Mouse (Mus musculus): ENCODE measurements at regions not wholly inside any gene's neighbourhood (a gene's known extent, or its start where the extent isn't known, plus 50 kb on each side); places are given as distances from the start of the nearest gene placed in this dataset.
"Not testable (repeated sequence)": the region's sequence is repeated elsewhere in the genome, so short reads cannot be mapped to it uniquely, and the experiment has no call there.

DNA sequence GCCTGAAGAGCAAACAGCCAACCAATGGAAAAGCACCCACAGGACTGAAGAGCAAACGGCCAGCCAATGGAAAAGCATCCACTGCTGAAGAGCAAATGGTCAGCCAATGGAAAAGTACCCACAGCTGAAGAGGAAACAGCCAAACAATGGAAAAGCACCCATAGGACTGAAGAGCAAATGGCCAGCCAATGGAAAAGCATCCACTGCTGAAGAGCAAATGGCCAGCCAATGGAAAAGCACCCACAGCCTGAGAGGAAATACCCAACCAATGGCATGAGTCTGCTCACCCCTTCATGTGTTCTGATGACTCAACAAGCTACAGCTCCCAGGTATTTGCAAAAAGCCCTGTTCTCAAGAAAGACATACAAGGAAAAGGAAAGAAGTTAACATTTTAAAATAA is 101.4 kb upstream of the Dazl start:
- ATAC-seq (replicated peaks; ENCODE audit: poor library complexity, severe bottlenecking), result no peak

DNA sequence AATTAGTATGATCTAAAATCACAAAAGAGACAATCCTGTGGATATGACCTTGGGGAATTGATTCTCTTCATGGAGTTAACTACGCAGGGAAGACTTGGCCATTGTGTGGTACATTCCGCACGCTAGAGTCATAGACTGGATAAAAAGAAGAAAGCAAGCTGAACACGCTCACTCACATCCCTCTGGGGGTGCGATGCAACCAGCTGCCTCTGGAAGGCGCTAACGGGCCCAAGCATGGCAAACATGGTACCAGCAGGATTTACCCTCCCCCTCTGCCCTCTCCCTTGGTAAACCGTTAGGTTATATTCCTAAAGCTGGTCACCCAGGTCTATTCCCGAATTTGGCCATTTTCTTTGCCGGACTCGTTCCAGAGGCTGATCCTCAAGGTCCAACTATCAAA is 102.2 kb upstream of the Dazl start:
- no peak for ATAC-seq (replicated peaks; ENCODE audit: poor library complexity, severe bottlenecking)

DNA sequence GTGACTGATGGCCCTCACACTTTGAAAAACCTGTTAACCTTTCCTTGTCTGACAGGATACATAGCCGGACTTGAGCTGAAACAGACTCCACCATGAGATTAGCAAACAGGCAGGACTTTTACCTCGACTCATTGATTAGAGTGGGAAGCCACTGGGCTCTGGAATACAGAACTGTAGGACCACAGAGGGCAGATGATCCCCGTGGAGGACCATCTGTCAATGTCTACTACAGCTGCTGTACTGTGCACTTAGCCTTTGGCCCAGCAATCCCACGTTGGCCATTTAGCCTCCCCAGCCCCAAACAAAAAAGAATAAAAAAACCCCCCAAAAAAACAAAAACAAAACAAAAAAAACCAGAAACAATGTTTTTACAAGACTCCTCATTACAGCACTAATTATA is 103.9 kb upstream of the Dazl start:
- no peak for ATAC-seq (replicated peaks; ENCODE audit: poor library complexity, severe bottlenecking)

DNA sequence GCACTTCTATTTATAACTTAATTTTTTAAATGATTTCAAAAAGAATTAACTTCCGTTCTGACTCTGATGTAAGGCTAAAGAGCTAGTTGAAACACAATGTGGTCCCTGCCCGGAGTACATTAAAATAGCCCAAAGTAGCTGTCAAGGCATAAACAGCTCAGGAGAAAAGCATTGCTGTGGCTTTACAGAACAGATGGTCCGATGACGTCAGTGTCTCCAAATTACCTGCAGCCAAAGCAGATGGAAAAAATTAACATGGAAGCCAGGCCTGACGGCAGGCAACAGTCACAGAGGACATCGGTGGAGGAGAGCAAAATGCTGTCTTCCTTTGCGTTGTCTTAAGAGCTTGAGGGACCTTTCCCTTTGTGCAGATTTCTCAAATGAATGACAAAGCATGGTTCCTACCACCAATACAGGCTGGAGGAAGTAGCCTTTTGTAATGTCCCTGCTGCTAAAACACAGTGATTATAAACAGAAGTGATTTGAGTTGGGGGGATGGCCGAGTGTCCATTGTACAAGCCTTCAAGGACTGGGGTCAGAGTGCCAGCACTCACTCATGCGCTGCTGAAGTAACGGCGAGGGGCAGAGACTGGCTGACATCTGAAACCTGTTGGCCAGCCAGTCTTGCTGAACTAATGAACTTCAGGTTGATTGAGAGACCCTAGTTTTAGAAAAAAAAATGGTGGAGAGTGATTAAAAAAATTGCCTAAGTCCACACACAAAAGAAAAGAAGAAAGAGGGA is 101.8 kb upstream of the Plcl2 start:
- no peak for ATAC-seq (replicated peaks; ENCODE audit: poor library complexity, severe bottlenecking)

DNA sequence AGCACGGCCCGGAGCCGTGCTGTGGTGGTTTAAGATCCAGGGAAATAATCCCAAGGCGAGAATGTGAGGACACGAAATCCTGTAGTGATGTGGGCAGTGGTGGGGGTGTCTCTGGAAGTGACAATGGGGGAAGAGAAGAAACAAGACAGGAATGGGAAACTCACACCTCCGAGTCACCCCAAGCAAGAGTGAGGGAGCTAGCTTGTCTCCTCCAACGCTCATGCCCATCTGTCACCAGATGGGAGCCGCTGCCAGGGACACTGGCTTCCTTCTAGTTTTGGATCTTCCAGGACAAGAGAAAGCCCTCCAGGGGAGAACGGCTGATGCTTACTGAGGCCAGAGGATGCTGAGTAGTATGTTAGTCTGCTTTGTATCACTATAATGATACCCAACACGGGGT is 100.6 kb upstream of the Plcl2 start:
- no peak for ATAC-seq (replicated peaks; ENCODE audit: poor library complexity, severe bottlenecking)

DNA sequence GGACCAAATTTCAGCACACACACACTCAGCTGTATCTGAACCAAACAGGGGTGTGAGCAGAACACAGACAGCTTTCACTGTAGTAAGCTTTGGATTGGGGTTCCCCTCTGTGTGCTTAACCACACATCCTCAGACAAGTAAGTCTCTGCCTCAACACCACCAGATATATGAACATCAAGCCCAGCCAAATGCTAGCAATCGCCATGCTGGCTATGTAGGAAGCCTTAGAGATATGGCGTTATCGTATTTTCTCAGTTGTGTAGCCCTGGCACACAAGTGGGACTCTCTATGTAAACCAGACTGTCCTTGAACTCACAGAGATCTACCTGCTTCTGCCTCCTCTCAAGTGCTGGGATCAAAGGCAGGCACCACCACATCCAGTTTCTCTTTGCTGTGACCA is 99.9 kb upstream of the Plcl2 start:
- no peak for ATAC-seq (replicated peaks; ENCODE audit: poor library complexity, severe bottlenecking)

DNA sequence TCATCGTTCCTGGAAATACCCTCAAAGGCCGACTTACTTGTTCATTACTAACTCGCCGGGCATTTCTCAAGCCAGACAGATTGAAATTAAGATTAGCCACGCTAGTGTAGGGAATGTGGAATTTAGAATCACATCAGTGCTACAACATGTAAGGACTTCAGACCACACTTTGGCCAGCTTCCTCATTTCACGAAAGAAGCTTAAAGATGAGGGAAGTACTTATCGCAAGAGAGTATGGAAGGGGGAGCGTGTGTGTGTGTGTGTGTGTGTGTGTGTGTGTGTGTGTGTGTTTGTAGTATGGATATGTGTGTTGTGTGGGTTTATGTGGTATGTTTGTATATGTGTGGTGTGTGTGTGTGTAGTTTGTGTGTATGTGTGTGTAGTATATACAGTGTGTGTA is 99.3 kb upstream of the Plcl2 start:
- ATAC-seq (replicated peaks; ENCODE audit: poor library complexity, severe bottlenecking), result peak; percentile 95

DNA sequence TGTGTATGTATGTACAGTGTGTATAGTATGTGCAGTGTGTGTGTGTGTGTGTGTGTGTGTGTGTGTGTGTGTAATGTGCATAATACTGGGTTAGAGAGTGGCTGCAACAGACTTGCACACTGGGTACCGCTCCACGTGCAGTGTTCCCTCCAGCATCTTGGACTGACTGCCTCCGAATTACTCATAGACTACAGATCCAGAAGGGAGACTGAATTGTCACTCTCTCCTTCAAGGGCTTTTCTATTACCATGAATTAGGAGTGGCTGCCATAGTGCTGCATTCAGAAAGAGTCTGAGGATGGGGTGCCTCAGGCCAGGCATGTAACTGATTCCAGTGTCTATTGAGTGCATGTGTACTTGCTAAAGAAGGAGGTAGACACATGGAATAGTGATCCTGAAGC is 98.9 kb upstream of the Plcl2 start:
- peak; percentile 2; the same call in 1 of the 2 replicates for ATAC-seq (replicated peaks; ENCODE audit: poor library complexity, severe bottlenecking)

DNA sequence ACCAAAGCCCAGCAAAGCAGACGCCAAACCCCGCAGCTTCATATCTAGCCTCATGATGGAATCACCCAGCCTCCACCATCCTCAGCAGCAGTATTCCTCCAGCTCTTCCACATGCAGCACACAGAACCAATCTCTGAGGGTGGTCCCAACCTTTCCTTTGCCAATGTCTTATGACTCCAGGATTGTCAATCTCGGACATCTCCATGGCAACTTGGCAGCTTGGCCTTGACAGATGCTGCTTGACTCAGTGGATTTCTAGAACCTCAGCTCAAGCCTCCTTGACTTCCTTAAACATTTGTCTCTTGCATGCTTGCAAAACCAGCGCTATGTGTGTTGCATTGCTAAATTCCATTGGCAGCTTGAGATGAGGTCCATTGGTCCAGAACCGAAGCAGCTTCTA is 96.8 kb upstream of the Plcl2 start:
- ATAC-seq (replicated peaks; ENCODE audit: poor library complexity, severe bottlenecking), result no peak

DNA sequence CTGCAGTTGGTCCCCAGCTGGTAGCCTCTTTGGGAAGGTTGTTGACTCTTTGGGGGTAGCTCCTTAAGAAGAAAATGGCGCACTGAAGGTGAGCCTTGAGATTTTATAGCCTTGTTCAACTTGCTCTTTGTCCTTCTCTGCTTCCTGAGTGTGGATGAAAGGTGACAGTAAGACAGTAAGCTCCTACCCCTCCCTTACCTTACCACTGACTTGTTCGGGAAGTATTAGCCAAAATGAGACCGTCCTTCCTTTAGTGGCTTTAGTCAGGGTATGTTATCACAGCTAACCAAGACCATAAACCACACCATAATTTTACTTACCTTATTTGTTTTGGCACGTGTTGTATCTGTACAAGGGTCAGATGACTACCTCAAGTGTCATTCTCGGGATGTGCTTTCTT is 95.3 kb upstream of the Plcl2 start:
- ATAC-seq (replicated peaks; ENCODE audit: poor library complexity, severe bottlenecking), result no peak

DNA sequence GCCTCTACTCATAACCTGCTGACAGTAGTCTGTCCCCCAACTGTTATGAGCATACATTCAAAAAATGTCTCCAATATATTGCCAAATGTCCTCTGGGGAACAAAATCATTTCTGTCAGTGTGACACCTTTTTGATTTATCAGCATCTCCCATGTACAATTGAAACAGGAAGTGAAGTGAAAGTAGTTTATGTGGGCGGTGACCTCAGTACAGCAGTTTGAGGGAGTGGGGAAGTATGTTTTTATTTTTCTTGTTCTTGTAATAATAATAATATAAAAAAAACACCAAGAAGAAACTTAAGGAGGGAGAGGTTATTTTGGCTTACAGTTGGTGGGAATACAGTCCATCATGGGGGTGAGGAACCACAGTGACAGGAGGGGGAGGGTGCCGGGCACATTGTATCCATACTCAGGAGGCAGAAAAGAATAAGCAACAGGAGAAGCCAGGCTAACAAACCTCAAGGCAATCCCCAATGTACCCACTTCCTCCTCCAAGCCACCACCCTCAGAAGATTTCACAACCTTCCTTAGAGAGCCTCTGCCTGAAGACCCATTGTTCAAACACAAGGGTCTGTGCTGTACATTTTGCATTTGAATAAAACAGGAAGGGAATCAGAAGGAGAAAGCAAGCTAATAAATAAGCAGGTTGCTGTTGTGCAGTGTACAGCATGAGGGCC is 93.7 kb upstream of the Plcl2 start:
- ATAC-seq (replicated peaks; ENCODE audit: poor library complexity, severe bottlenecking), result peak; percentile 93

DNA sequence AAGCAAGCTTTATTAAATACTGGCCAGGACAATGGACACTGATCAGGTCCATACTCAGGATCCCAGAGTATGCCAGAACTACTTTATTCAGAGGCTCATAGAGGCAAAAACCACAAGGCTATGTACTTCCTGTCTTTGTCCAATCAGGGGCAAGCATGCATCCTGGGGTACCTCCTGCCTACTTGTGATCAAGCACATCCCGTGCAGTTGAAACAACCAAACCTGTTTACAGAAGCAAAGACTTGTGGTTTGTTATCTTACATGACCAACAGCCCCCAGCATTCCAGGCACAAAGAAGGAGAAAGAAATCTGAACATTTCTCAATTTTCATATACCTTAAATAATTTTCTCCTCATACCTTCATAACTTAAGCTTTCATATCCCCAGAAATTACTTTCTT is 93.1 kb upstream of the Plcl2 start:
- no peak for ATAC-seq (replicated peaks; ENCODE audit: poor library complexity, severe bottlenecking)

DNA sequence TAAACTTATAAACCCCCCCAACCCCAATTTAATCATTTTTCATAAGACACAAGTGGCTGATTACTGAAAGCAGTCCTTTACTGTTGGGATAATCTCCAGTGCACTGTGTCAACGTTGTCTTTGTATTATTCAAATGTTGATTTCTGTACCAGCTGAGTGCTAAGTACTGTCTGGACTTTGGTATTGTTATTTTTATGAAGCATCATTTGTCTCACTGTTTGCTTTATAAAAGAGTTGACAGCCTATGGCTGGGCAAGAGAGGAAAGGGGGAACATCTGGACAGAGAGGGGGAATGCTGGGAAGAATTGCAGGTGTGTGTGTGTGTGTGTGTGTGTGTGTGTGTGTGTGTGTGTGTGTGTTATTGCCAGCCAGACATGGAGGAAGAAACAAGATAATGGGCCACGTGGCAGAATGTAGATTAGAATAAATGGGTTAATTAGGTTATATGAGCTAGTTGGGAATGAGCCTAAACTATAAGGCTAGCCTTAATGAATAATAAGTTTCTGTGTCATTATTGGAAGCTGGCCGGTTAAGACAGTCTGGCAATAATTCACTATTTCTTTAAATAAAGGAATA is 92.6 kb upstream of the Plcl2 start:
- ATAC-seq (replicated peaks; ENCODE audit: poor library complexity, severe bottlenecking), result no peak

DNA sequence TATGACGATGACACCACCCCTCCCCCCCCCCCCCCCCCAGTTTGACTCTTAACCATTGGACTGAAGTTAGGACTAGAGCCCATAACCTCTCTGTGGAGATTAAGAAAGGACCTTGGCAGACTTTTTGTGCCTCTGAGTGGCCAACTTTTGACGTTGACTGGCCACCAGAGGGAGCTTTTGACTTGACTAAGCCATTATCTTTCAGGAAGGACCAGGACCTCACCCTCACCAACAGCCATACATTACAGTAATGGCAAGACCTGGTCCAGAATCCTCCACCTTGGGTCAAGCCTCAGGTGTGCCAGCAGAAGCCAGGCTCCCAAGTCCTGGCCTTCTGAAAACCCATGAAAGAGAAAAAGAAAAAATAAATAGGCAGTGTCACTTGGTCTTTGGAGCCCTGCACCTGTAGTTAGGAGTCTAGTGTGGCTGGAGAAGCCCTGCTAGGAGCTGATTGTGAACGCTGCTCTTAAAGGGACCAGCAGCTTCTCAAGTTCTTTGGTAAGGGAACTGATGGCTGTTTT is 90.3 kb upstream of the Plcl2 start:
- no peak for ATAC-seq (replicated peaks; ENCODE audit: poor library complexity, severe bottlenecking)

DNA sequence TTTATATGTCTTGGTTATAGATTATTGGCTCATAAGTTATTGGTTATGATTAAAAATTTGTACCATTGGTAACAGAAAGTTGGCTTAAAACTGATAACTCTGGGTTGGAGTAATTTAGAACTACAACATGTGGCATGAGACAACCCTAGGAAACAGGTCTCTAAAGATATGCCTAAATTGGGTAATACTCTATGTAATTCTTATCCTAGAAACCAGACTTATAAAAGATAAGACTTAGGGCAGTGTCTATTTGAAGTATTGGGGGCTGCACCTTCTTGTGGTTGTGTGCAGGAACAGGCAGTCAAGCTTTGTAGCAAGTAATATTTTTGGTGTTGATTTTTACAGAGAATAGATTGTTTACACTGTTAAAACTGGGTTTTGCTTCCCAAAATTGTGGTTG is 89.7 kb upstream of the Plcl2 start:
- not testable (repeated sequence) for ATAC-seq (replicated peaks; ENCODE audit: poor library complexity, severe bottlenecking)

DNA sequence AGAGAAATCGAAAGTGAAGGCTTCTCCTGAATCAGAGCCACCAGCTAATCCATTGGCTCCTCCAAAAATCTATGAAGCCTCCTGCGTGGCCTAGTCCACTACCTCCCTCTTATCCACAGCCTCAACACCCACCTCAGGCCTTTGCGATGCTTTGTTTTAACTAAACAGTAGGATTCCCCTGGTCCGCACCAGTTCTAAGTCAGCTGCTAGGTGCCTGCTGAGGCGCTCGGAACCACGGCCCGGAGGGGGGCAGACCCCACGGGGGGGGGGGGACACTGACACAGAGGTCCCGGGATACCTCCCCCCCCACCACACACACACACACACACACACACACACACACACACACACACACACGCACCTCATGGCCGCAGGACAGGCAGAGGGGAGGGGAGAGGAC is 89.2 kb upstream of the Plcl2 start:
- ATAC-seq (replicated peaks; ENCODE audit: poor library complexity, severe bottlenecking), result peak; percentile 54

DNA sequence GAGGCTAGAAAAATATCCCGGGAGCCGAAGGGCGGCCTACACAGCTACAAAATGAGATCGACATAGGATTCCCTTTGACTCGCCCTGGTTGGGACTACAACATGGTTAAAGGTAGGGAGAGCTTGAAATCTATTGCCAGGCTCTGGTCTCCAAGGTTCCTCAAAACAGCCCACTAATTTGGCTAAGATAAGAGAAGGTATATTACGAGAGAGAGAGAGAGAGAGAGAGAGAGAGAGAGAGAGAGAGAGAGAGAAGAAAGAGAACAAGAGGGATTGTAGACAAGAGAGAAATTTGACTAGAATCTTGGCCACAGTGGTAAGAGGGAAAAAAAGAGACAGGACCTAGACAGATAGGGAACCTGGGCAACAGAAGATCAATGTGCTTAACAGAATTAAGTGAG is 88.5 kb upstream of the Plcl2 start:
- ATAC-seq (replicated peaks; ENCODE audit: poor library complexity, severe bottlenecking), result no peak

DNA sequence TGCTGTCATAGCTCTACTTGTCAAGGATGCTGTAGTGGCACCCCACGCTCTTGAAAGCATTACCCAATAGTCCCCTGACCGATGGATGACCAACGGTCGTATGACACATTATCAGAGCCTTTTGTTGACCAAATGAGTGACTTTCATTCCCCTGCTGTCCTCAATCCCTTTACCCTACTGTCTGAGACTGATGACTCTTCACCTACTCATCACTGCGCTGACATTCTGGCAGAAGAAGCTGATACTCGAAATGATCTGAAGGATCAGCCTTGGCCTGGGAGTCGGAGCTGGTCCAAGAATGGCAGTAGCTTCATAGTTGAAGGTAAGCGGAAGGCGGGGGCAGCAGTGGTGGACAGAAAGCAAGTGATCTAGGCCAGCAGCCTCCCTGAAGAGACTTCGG is 87.7 kb upstream of the Plcl2 start:
- ATAC-seq (replicated peaks; ENCODE audit: poor library complexity, severe bottlenecking), result no peak

DNA sequence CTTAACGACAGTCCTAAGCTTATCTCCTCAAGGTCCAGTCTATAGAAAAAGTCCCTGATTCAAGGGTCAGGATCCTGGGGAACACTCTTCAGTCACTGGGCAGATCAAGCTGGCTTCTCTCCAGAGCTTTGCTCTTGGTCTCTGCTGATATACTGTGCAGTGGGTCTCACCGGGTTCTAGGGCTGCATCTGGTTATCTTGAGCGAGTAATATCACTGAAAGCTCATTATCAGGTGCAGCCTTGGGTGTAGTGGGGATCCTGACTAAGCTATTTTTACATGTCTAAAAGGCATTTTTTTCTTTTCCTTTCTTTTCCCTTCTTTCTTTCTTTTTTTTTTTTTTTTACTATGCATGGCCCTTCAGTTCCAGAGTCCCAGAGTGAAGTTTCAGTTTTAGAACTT is 84.1 kb upstream of the Plcl2 start:
- ATAC-seq (replicated peaks; ENCODE audit: poor library complexity, severe bottlenecking), result no peak

DNA sequence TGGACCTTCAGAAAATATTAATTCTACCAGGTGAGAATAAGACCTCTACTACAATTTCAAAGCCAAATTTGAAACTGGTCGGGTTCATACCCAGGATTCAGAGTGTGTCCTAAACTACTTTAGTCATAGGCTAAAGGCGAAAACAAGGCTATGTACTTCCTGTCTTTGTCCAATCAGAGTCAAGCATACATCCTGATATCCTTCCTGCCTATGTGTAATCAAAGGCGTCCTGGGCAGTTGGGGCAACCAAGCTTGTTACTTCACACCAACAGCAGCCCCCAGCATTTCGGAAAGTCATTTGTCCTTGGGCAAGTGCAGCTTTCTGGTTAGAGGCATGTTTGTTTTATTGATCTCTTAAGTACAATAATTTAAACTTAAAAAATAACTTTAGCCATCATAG is 83.7 kb upstream of the Plcl2 start:
- peak; percentile 27 for ATAC-seq (replicated peaks; ENCODE audit: poor library complexity, severe bottlenecking)

DNA sequence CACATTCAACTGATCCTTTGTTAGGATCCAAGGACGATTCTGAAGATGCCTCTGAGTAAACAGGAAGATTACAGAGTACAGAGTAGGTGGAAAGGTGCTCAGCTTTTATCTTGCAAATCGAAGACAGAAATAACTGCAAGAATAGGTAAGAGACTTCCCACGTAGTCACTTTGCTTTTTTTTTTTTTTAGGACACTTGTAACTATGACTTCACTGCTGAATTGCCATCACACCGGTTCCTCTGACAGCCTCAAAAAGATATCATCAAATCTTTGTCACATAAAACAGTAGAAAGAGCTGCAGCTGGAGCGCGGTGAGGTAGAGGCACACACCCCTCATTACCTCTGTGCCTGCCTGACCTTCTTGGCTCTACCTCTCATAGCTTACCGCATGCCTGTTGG is 83.1 kb upstream of the Plcl2 start:
- ATAC-seq (replicated peaks; ENCODE audit: poor library complexity, severe bottlenecking), result no peak
